Mouse (Mus musculus) heart, adult 9 months (tissue): Measurements from ENCODE around the gene Mpp1.
"Not testable (repeated sequence)": the region's sequence is repeated elsewhere in the genome, so short reads cannot be mapped to it uniquely, and the experiment has no call there.

Experiments
- DNase-seq, 2 experiments: peaks; one replicate each; pipeline ENCODE4 v3.0.0; 2022; ENCODE audit warnings: low spot score in 2 of 2

The Mpp1 gene

DNA sequence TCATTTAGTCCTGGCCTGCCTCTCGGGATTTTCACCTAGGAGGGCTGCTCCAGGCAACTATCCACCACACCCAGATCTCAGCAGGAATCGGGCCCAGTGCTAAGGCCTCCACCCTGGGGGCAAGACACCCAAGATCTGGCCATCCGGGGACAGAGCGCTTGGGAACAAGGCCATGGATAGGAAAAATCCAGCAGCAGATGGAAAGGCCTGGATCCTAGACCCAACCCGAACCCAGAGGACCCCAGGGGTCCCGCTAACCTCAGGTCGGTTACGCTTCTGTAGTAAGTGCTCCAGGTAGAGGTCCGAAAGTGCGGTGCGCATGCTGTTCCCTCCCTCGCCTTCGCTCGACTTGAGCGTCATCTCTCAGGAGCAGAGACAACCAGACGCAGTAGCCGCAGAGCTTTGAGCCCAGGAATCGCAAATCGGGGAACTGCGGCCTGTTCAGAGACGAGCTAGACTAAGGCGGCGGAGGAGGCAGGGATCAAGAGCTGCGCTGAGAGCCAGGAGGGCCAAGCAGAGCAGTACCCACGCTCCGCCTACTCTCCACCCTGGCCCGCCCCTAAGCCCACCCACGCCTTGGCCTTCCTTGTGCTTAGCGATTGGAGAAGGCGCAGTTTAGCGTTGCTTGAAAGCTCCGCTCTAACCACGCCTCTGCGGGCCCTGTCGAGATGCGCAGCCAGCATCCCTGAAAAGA lies at the start of gene Mpp1:
Mpp1 (minus strand) TSS at position 550 of the 694 bp plus-strand sequence.
- peak; percentile 80 for DNase-seq

GRCm38 (mm10) chrX:75163670-75164069 lies 32.9 kb upstream of the Mpp1 start, which contains the start of gene Smim9:
Gene Smim9, minus strand, starts transcription at chrX:75163770.
- no peak for DNase-seq

- peak; percentile 29 to 50 for DNase-seq
These were observed 24.9 kb upstream of the Mpp1 start for GRCm38 (mm10) chrX:75155576-75156243.

DNA sequence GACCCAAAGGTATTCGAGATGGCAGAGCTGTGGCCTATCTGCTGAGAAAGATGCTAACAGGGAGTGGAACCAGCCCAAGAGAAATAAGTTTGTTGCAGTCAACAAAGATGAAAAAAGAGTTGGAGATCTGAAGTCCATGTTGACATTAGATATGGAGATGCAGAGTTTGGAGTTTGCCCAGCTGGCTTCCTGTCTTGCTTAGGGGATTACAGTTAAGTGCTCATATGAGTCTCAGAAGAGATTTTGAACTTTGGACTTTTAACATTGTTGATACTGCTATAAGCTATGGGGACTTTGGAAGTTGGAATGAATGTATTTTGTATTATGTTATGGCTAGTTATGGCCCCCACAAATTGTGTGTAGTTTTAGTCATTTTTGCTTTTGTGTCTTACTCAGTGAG lies 21.4 kb upstream of the Mpp1 start:
- DNase-seq: no peak

GRCm38 (mm10) chrX:75150304-75150703 lies 19.5 kb upstream of the Mpp1 start:
- DNase-seq: no peak

DNA sequence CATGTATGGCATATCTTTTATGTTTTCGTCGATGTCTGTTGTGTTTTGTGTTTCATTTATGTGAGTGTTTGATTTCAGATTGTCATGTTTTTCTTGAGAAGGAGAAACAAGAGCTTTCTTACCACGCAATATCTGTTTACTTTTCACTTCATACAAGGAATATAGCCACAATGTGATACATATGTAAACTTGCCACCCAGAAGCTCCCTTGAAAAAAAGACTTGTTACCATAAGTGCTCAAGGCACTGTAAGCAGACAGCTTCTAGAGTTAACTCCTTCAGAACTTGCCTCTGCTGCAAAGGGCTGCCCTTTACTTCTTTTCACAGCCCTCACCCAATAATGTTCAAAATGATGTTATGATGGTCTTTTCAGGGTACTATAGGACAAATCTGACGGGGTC lies 17.6 kb upstream of the Mpp1 start:
- DNase-seq: no peak

DNA sequence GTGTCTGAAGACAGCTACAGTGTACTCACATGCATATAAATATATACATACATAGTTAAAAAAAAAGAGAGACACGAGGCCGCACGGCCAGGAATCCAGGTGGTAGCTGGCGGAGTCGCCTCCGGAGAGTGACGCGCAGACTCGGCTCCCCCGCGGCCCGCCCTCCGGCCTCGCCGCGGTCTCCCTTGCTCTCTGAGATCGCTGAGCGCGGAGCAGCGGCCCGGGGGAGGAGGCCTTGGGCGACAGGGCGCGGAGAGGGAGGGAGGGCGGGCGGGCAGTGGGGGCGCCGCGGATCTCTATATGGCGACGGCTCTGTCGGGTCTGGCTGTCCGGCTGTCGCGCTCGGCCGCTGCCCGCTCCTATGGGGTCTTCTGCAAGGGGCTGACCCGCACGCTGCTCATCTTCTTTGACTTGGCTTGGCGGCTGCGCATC lies 12.3 kb upstream of the Mpp1 start:
- DNase-seq: not testable (repeated sequence)

DNA sequence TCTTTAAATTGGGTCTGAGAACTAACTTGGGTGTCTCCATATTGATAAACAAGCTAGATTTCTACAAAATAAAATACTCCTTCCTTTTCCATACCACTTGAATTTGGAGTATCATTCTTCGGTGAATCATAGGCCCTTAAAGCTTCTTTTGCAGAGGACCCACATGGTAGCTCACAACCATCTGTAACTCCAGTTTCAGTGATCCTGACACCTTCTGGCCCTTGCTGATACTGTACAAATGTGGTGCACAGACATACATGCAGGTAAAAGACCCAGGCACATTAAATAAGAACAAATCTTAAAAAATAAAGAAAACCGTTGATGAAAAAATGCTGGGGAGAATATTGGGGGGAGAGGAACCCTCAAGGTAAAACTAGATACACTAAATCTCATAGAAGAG lies 7.4 kb upstream of the Mpp1 start:
- no peak for DNase-seq

DNA sequence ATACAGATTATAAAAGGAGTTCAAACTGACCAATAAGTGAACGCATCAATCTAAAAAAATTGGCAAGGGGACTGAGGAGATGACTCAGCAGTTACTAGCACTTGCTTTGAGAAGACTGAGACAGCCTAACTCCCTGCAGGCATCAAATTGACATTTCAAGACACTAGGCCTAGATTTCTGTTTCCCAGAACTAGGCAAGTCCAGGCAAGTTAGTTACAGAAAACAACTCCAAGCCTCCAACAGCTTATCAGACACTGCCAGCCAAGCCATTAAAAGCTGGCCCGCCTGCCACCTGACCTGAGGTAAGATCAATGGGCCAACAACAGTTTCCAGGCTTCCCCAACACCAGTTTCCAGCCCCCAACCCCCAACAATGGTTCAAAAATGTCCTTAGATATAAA lies 6.9 kb upstream of the Mpp1 start:
- DNase-seq: no peak

GRCm38 (mm10) chrX:75136938-75137337 lies 6.1 kb upstream of the Mpp1 start:
- DNase-seq: no peak

DNA sequence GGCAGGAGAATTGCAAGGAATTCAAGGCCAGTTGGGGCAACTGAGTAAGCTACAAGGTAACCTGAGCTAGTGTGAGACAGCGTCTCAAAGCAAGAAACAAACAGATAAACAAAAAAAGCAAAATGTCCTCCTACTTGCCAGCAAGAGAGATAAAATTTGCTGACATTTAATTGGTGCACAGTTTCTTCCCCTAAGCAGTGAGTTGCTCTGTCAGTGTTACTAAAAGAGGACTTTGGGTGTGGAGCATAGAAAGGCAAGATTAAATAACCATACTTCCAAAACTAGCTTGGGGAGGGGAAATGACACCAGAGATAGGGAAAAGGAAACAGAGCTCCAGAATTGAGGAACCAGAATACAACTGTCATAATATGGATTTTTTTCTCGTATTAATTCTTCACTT lies 1.3 kb downstream of the Mpp1 start:
- DNase-seq: peak in 1 of 2 experiments; percentile 11

- peak in 1 of 2 experiments; percentile 31 for DNase-seq
These were observed 2.4 kb downstream of the Mpp1 start for GRCm38 (mm10) chrX:75128333-75128980.

DNA sequence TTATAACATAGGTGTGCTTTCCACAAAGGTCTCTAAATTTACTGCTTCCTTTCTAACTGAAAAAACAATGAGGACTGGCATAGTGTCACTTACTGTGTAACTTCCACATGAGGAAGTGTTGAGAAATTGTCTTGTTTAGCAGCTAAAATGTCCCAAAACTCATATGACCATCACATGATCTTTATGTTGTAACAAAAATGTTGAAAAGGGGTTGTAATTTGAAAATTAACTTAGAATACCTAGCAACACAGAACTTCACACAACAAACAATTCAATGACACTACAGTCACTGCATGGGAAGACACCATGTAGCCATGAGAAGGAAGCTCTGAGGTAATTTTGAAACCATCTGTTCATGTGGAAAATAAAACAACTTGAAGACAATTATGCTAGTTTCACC lies 3.9 kb downstream of the Mpp1 start:
- DNase-seq: no peak

- no peak for DNase-seq
These were observed 5.2 kb downstream of the Mpp1 start for GRCm38 (mm10) chrX:75125606-75126005.

- no peak for DNase-seq
These were observed 15.3 kb downstream of the Mpp1 start for GRCm38 (mm10) chrX:75115550-75115949.

GRCm38 (mm10) chrX:75102293-75102692 lies 28.5 kb downstream of the Mpp1 start:
- DNase-seq: no peak

DNA sequence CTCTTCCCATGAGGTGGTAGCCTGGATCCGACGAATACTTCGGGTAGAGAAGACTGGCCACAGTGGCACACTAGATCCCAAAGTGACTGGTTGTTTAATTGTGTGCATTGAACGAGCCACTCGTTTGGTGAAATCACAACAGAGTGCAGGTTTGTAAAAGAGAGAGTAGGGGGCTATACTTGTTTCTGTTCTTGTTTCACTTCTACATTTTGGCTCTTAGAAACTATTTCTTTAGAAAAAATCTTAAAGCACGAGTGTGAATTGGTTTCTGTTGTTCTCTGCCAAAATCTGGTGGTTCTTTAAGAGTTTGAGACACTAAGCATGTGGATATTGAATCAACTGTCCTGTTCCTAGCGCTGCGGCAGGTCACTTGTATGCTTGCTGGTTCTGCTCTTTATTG lies 32.0 kb downstream of the Mpp1 start:
- no peak for DNase-seq

GRCm38 (mm10) chrX:75096163-75096770 lies 34.5 kb downstream of the Mpp1 start:
- DNase-seq: peak in 1 of 2 experiments; percentile 13

DNA sequence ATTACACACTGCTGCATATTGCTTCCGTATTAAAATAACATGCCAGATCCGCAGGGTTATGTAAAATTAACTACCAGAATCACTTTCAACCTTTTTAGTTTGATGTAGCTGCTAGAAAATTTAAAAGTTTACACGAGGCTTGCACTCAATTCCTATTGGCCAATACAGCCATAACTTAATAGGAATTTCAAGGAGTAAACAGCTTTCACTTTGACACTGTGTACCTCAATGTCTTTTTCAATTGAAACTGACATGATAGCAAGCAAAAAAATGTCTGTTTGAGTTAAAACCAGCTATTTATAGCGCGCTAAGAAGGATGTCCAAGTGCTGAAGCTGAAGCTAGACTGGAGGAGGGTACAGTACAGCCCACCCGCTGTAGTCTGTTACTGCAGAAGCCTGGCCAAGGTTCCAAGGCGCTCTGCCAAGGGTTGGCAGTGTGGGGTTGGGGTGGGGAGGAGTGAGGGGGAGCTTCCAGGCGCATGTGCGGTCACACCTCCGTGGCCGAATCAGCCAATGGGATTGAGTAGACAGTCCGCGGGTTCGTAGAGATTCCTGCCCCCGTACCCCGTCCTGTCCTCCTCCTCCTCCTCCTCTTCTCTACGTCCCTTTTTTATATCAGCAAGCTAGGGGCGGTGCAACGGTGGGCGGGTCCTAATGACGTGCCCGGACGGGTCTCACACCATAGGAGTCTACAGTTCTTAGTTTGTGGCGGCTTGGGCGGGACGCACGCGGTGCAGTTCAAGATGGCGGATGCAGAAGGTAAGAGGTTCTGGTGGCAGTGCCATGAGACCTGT lies 35.2 kb downstream of the Mpp1 start, which contains the start of gene Dkc1:
Dkc1 (plus strand) TSS at position 486 of the 794 bp plus-strand sequence.
- DNase-seq: peak; percentile 93 to 95

DNA sequence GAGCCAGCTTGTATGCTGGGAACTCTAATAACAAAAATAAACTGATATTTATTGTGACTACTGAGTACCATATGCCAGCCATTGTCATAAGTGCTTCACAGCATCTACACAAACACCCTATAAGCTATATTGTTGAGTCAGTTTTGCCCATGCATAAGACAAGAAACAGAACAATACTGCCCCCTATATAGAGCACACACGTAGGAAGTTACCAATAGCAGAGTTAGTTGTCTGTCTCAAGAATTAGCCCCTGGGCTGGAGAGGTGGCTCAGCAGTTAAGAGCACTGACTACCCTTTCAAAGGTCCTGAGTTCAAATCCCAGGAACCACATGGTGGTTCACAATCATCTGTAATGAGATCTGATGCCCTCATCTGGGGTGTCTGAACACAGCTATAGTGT lies 45.2 kb downstream of the Mpp1 start:
- no peak for DNase-seq

DNA sequence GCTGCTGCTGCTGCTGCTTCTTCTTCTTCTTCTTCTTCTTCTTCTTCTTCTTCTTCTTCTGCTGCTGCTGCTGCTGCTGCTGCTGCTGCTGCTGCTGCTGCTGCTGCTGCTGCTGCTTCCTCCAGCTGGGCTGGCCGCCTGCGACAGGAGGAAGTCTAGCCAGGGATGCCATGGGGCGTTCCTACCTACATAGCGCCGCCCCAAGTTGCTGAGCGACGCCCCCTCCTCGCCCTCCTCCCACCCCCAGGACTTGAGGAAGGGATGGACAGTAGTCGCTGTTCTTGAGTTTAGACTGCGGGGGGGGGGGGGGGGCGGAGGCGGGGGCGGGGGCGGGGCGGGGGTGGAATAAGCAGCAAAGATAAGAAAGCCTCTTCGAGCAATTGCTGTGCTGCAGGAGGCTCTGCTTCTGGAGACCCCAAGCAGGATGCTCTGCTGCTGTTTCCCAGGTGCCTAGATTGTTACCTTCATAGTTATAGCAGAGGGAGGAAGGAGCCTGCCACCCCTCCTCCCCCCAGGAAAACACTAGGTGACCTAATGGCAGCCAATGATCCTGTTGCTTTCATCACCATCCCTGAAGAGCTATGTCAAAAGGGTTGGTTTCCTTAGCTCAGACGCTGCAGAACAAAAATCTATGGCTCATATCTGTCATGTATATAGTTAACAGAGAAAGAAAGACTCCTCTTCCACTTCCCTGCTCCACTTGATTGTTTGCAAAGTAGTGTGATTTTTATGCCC lies 45.9 kb downstream of the Mpp1 start, which contains the start of gene Gab3:
Gab3 (minus strand) TSS at position 685 of the 735 bp plus-strand sequence.
- DNase-seq: peak; percentile 56 to 71
